Mouse (Mus musculus): Measurements from ENCODE around the gene Cep83.

Cep83 gene

DNA sequence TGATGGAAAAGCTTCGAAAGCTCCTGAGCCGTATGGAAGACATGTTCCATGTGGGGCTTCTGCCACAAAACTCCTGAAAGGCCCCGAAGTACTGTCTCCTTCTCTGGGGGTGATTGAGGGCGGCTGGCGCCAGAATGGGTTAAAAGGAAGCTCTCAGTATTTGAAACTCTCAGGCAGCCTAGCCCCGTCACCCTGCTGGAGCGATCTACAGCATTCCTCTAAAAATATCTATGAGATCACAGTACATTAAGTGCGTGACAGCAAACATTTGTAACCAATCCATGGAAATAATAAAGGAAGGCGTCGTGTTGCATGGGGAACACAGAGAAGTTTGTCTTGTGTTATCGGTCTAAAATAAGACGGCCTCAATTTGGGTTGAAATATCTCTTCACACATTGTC is 138.0 kb downstream of the Cep83 start:
- no peak for DNase-seq (ENCODE audit: low spot score in 2 of 2)

DNA sequence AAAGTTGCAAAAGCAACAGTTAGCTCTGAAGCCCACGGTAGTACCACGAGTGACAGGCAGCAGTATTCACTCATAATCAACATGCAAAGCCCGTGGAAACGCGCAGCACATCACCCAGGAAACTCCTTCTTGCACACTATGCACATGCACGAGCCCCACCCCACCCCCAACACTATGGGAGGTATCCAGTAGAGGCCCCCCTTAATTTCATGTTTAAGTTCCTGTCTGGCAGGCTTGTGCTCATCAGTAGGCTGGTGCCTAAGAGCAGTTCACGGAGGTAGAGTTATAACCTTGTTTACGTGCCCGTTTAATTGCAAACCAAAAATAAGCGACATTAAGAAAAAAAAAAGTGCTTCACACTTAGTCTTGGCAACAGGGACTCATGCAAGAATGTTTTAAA is 138.9 kb downstream of the Cep83 start:
- no peak for DNase-seq (ENCODE audit: low spot score in 2 of 2)

GRCm38 (mm10) chr10:94827890-94828733 is 139.7 kb downstream of the Cep83 start:
- DNase-seq (ENCODE audit: low spot score in 2 of 2): no peak

DNA sequence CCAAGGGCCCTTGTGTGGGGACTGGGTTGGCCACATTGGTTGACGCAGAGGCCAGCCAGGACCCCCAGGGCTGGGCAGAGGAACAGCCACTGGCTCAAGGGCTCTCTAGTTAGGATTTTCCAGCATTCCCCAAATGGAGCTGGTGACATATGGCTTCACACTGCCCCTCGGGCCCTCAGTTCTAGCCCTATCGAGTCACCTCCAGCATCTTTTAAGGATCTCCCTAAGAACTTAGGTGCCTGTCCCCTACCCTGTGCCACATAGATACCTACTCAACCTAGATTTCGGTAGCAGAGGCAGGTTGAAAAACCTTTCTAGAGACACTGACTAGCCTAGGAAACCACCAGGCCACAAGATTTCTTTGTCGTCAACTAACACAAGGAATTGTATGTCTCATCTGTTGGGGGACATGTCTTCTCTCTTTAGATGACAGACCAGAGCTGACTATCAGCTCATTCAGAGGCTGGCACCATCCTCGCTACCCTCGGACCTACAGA is 140.3 kb downstream of the Cep83 start:
- no peak for DNase-seq (ENCODE audit: low spot score in 2 of 2)

- DNase-seq (ENCODE audit: low spot score in 2 of 2): peak; percentile 92 to 94
Observed at GRCm38 (mm10) chr10:94829407-94829806, 141.0 kb downstream of the Cep83 start.

- no peak for DNase-seq (ENCODE audit: low spot score in 2 of 2)
Observed at GRCm38 (mm10) chr10:94835874-94836273, 147.4 kb downstream of the Cep83 start.

Data from frontal cortex, postnatal 36 days (tissue).